Mouse (Mus musculus): Measurements from ENCODE around the gene Tigar.

GRCm38 (mm10) chr6:127106726-127107125 is 2.6 kb downstream of the Tigar start:
- TF ChIP-seq GATA1 (IDR thresholded peaks at IDR 0.05; ENCODE audit: borderline replicate concordance, low read length) = no peak
- no peak for TF ChIP-seq FLI1 (IDR thresholded peaks at IDR 0.05; ENCODE audit: low read length)
